Mouse (Mus musculus): Measurements from ENCODE around the gene Crybb1.

The Crybb1 gene

DNA sequence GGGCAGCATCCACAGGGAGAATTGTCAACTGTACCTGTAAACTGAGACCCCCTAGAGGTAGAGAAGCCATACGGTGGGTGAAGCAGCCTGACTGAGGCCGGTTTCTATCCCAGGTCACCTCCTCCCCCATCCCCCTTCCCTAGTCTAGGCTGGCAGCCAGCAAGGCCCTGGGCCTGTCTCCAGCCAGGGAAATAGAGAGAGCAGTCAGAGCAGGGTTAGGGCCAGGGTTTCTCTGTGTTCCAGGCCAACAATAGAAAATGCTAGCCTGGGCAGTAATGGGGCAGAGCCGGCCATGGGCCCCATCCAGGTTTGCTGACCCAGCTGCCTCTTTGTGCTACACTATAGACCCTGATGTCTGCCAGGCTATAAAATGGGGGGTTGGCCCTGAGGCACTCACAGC, at the start of gene Crybb1:
Gene Crybb1 (plus strand): TSS at position 390 of the 400 bp plus-strand sequence.
- peak; percentile 89 to 93 for DNase-seq

DNA sequence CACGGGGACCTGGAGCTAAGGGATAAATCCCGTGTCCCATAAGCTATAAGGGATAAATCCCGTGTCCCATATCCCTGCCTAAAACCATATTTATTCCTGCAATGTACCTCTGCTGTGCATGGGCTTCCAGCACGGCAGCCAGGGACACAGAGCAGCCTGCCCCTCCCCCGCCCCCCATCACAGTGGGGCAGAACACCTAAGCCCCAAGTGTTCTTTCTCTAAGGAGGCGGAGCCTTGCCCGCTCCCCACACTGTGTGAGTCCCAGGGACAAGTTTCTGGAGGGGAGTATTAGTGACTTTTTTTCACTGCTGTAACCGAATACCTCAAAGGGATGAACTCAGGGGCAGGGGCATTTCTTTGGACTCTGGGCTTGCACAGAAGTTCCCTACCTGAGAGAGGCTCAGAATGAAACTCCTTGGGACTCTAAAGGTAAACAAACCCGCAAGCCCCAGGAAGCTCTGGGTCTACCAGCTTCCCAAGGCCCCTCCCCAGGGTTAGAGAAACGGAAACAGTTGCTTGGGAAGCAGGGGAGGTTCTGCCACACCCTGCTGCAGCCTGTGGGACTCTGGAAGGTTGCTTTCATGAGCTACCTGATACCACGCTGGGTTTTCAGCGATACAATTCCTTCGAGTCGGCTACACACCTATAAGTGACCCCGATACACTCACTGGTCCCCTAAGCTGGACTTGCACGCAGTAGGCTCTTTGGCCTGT, 48.9 kb upstream of the Crybb1 start:
- DNase-seq: no peak

DNA sequence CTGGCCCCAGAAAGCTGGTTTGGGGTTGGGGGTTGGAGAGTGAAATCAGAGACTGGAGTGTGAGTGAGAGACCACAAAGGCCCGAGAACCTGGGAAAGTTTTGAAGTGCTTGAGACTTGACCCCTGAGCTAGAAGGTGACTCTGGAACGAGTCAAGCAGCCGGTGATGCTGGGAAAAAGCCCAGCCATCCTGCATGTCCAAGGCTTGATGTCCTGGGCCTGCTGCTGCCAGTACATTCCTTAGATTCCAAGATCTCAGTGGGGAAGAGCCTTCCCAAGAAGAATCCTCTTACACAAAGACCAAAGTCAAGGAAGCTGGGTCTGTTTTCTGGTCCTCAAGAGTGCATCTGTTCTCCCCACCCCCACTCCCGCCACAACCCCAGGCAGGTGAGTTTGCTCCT, 47.3 kb upstream of the Crybb1 start:
- DNase-seq: no peak

DNA sequence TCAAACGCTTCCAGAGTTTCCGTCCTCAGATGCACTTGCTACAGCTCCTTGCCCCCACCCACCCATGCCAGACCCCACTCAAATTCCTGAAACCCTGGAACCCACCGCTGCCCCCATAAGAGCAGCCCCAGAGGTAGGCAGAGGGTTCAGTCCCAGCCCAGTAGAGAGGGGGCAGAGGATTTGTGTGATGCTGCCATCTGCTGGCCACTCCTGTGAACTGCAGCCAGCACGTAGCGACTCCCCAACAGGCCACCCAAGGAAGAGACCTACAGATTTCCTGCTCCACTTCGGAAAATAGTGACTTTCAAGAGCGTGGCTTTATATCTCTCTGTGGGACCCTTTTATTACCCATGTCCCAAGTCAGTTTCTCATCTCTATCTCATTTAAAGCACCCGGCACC, 45.5 kb upstream of the Crybb1 start:
- DNase-seq: peak; percentile 20 to 42

DNA sequence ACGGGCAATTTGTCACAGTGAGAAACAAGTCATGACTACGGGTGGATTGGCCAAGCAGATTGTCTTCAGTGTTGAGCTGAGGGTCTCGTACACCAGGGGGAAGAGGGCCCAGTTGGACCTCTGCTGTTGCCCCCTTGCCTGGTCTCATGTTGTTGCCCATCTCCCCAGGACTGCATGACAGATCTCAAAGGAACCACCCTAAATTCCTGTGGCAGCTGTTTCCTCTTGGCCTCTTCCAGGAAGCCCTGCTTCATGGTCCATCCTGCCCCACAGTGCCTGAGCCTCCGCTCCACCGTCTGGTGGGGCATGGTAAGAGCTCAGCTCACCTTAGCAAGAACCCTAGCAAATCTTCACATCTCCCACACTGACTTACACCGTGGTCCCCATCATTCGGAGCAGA, 43.7 kb upstream of the Crybb1 start:
- no peak for DNase-seq

DNA sequence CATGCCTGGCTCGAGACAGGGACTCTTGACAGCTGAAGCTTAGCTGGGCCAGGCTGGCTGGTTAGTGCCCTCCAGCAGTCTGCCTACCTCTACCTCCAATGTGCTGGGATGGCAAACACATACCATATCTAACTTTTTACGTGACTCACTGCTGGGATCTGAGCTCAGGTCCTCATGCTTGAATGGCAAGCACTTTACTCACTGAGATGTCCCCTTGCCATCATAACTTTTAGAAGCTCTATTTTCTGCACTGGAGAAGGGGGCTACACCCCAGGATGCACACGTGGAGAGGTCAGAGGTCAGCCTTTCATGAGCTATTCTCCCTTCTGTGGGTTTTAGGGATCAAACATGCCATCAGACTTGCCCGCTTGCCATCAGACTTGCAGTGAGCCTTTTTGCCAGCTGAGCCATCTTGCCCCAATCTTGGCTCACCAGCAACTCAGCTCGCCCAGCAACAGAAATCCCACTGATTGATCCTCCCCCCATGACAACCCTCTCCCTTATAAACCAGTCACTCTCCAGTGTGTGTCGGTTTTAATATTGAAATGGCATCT, 42.8 kb upstream of the Crybb1 start:
- no peak for DNase-seq

DNA sequence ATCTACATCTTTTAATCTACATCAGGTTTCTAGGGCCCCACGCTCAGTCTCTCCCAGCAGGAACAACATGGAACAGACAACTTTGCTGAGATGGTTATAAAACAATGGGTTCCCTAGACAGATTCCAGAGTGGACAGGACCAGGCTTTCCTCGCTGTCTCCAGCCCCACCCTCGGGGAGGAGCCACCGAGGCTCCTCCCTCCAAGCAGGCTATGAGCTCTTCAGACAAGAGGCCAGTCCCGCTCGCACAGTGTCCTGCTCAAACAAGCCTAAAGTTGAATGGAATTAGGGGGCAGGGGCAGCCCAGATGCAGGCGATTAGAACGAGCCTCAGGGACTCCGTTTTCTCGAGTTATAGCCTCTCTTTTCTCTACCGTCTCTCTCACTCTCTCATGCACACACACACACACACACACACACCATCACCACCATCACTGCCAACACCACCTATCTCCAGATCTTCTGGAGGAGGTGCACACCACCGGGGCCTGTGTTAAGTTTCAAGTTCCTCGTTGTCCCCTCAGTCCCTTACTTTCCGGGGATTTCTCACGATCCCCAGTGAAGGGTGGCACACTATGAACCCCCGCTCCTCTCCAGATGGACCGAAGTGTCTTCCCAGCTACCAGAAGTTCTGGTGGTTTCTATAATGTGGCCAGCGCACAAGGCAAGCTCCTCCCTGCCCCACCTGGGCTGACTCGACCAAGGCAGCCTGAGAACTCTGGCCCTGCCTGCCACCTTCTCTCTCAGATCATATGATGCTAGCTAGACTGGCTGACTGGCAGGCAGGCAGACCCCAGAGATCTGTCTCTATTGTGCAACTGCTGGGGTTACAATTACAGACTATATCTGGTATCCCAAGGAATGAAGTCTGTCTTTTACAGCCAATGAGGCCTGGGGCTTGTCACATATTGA, 42.0 kb upstream of the Crybb1 start:
- DNase-seq: no peak

DNA sequence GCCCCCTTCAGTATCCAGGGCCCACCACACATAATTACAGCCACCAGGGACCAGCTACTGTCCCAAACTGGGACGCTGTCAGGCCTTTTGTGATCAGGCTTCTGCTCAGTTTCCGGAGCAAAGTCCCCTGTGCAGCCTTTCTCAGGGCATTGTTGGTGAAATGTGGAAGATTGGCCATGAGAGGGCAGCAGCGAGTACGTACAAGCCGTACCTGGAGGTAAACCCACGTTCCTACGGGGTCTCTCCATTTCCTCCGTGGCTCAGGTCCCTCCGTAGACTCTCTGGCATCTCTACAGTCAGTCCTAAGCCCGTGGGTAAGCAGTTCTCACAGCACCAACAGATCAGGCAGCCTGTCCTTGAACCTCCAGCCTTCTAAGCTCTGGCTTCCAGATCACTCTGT, 41.2 kb upstream of the Crybb1 start:
- DNase-seq: peak; percentile 45 to 57

DNA sequence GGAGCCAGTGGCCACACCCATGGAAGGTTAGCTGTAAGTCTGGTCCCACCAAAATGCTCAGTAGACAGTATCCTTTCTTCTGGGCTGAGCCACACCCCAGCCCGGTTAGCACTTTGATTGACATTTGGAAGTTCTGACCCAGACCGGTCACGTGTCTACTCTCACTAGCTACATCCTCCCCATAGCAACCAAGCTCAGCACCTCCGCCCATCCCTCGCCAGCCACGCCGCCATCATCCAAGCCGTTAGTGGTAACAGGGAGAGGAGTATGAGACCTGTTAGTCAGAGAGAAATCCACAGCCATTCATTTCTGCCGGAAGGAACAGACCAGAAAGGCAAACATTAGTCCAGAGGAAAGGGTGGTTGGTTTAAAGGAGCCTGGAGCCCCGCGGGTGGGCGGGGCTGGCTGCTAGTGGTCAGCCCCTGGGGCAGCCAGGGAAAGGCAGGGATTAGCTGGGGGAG, 40.3 kb upstream of the Crybb1 start:
- no peak for DNase-seq

DNA sequence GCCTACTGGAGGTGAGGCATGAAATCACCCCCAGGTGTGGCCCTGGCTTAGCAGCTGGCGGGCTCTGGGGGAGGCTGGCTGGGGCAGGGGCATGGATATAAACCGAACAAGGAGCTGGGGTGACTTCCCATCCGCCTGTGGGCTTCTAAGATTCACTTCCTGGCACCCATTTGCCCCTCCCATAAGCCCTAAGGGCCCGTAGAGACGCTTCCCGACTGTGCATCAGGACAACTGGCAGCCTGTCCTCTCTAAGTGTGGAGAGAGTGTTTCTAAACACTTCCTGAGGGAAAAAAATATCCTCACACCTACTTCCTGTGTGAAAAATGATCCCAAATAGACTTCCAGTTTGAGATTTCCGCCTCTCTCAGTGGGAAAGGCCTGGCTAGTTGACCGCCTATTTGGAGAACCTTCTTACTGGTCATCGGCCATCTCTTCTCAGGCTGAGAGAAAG, 39.8 kb upstream of the Crybb1 start:
- no peak for DNase-seq

DNA sequence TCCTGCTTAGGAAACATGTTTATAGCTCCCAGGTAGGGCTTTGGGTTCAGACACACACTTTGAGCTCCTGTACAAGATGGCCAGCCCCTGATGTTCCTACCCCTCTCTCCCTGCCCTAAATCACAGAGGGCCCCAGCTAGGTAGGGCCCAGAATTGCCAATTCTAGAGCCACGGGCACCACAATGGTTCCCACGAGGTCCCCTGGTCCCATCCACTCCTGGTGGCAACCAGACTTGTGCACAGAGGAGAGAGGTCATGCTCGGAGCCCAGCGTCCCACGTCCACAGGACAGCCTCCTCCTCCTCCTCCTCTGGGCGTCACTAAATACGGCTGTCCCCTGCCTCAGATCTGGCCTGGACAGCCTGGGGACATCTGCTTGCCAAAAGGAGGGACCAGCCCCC, 39.3 kb upstream of the Crybb1 start:
- no peak for DNase-seq

DNA sequence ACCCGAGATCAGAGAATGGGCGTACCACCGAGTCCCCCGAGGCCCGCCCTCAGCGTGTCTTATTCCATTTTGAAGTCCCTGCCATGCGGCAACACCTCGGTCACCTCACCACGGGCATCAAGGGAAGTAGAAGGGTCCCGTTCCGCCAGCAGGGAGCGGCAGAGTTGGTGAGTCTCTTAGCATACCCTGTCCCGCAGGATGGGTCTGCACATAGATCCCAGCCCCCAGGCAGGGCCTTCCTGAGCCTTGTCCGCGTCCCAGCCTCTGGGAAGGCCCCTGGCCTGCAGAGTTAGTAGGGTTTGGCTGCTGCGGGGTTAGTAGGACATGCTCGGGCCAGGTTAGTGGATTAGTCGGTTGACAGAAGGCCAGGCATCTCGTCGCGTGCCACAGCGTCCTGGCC, 38.6 kb upstream of the Crybb1 start:
- DNase-seq: no peak

DNA sequence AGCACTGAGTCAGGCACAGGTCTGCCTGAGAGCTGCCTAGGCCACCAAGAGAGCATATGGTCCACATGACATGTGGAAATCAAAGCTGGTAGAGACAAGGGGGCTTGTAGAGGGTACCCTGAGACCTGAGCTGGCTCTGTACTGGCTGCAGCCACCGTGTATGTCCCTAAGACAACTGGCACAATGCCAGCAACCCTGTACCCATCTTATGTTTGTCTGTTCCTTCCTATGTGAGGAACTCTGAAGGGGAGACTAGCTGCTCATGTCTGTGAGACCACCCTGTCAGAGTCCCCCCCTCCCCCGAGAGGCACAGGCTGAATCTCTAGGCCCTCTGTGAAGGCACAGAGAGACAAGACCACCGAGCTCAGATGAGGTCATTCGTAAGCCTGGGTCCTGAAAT, 36.9 kb upstream of the Crybb1 start:
- DNase-seq: no peak

DNA sequence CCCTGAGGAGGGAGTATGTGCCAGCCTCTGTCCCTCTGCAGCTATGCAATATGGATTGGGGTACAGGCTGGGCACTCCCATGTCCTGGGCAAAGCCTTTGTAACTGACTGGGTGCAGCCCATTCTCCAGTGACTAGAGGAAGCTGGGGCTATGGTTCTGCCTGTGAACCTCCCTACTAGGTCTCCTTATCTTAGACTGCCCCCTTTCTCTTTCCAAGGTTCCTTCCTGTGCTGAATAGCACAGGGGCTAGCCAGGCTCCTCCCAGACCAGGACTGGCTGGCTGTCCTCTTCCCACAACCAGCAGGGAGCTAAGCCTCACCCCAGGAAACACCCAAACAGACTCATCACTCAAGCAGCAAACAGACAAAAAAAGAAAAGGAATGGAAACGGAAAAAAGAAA, 36.2 kb upstream of the Crybb1 start:
- DNase-seq: no peak

DNA sequence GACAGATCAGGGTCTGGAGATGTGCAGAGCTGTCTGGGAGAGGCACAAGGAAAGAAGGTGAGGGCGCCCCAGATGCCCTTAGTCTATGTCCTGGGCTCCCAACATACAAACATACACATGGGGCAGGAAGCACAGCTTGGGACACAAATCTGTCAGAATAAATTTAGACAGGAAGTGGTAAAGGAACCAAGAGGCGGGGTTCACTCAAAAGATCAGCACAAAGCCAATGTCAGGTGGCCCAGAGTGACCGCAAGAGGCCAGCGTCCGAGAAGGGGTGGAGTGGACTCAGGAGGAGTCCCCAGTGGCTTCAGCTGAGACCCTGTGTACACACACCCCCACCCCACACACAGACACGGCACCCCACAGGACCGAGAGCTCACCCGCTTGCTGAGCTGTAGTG, 35.4 kb upstream of the Crybb1 start:
- no peak for DNase-seq

DNA sequence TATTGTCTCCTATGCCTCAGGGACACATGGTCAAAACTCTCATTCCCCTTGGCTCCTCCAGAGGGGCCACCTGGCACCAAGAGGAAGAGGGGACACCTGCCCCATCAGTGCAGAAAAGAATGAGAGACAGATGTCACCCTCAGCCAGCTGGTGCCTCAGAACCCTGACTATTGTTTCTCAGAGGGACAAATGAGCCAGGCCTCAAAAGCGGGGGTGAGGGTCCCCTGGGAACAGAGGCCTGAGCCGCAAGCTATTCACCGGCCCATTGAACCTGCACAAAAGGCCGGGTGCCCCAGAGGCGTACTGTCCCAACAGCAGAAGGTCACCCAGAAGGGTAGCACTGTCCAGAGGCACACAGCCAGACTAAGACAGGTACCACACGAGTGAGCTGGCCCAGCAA, 30.0 kb upstream of the Crybb1 start:
- DNase-seq: no peak

DNA sequence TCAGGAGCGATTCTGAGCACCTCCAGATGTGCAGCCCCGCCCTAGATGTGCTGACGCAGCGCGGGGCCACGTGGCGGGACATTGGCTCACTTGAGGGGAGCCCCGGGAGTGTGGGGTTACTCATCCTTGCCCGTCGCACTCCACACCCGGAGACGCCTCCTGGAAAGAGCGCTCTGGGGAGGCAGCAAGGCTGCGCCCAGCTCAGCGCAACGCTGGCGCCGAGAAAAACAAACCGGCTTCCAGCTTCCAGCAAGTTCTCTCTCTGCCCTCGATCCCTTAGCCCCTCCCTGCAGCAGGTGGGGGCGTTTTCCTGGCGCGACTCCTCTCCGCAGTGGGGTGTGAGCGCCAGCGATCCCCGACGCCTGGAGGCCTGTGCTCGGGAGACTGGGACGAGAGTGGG, 28.3 kb upstream of the Crybb1 start:
- DNase-seq: no peak

DNA sequence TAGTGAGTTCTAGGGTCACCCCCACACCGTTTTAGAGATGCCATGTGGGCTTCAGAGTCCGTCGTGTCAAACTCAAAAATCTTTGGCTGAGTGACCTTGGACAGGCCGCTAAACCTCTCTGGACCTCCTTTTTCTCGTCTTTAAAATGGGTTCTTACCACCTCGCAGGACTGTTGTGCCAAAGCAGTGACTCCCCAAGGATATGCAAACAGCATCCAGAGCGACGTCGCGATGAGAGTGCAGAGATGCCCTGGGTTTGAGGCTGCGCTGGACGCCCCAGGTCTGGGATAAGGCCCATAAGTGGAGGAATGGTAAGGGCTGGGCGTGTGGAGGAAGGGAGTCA, 27.7 kb upstream of the Crybb1 start:
- DNase-seq: no peak

DNA sequence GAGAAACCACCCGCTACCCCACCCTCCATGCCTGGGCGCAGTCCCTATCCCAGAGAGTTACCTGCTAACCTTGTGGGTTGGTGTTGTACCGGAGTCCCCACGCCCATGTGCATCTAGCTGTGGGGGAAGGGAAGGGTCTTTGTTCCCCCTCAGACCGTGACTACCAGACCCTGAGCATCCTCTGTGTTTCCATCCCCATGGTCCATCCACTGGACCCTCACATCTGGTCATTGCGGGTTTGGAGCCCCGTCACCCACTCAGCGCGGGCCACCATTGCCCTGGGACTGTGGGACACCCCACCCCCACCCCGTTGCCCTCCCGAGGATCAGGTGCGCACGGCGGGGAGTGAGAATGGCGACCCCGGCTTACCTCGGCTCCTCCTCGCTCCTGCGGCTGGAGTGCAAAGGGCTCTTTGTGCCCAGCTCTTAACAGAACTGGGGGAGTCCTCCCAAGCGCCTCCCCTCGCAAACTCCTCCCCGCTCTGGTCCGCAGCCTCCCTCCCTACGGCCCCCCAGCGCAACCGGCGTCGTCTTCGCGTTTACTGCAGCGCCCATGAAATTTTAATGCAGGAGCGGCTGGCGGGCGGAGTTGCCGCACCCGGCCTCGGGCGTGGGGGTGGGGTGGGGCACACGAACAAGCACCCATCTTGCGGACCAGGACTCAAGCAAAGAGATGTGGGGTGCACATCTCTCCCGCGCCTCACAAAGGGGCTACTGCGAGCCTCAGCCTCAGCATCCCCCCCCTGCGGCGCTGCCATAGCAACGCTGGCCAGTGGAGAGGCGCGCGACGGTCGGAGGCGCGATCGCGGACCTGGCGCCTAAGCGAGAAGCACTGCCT, 27.2 kb upstream of the Crybb1 start:
- peak in 1 of 2 experiments; percentile 31 for DNase-seq

DNA sequence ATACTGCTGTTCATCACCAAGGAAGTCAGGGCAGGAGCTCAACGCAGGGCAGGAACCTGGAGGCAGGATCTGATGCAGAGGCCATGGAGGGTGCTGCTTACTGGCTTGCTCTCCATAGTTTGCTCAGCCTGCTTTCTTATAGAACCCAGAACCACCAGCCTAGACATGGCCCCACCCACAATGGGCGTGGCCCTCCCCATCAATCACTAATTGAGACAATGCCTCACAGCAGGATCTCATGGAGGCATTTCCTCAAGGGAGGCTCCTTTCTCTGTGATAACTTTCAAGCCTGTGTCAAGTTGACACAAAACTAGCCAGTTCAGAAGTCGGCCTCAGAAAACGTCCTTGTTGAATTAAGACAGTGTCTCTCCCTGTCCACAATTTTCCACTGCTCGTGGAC, 19.8 kb upstream of the Crybb1 start:
- DNase-seq: no peak

DNA sequence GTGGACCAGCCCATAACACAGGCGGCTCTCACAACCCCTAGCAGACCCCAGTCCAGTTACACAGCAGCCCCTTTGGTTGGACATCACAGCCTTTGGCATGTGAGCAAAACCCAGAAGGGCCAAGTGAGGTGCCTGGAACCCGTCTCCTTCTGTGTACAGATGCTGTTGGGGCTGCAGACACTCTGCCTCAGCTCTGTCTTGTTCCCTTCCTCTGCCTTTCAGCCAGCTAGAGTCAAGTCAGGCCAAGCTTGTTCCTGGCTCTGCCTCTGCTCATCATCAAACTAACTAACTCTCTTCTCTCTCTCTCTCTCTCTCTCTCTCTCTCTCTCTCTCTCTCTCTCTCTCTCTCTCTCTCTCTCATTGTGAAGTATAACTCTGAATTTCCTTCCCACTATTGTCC, 19.0 kb upstream of the Crybb1 start:
- DNase-seq: no peak

DNA sequence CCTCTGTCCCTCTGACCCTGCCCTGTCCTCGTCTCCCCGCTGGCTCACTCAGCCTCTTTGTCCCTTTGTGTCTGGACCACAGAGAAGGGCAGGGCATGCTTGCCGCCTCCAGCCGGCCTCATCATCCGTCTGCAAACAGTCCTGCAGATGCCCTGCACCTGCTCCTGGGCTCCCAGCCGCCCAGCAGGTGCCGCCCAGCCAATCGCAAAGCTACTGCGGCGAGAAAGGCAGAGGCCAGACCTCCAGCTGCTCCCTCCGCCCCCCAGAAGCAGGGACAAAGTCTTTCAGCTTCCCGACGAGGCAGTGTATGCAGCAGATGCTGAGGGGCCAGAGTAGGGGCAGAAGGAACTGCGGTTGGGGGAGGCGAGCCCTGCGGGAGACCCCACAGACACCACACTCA, 18.2 kb upstream of the Crybb1 start:
- no peak for DNase-seq
